Mouse (Mus musculus) liver, embryonic 16.5 days (tissue): Measurements from ENCODE around the gene A130010J15Rik. TPM values are rescaled to one million over a fixed set of nuclear protein-coding genes. Genes with fewer than 3 reads are reported as not detected.
A peak's percentile ranks its signal among the peaks of the same experiment; 100 is the strongest.

Source experiments
- ATAC-seq: fragments of 200-750 bp; cut with Nextera tagmentation; 2 replicates; pipeline ENCODE4 v1.8.0; 2017; ENCODE audit warnings: low read depth, mild to moderate bottlenecking, moderate number of reproducible peaks, moderate library complexity
- H3K27ac ChIP-seq: fragments of 300-500 bp; sonication (generic); 2 replicates; pipeline ENCODE4 v1.5.1; 2014; ENCODE audit warnings: mild to moderate bottlenecking, low read length
- H3K27me3 ChIP-seq: fragments of 300-500 bp; sonication (generic); 2 replicates; pipeline ENCODE4 v1.6.1; 2014; ENCODE audit warnings: low read depth, low read length, mixed read lengths; ENCODE audit not compliant: control insufficient read depth, insufficient read depth
- H3K36me3 ChIP-seq: fragments of 300-500 bp; sonication (generic); 2 replicates; pipeline ENCODE4 v1.6.1; 2014; ENCODE audit warnings: mild to moderate bottlenecking; ENCODE audit not compliant: control insufficient read depth, insufficient read depth
- H3K4me1 ChIP-seq: fragments of 300-500 bp; sonication (generic); 2 replicates; pipeline ENCODE4 v1.6.1; 2014; ENCODE audit warnings: low read depth, low read length, mixed read lengths; ENCODE audit not compliant: control insufficient read depth
- H3K4me2 ChIP-seq: fragments of 300-500 bp; sonication (generic); 2 replicates; pipeline ENCODE4 v1.6.1; 2014; ENCODE audit warnings: low read depth, low read length, mixed read lengths
- H3K4me3 ChIP-seq: fragments of 300-500 bp; sonication (generic); 2 replicates; pipeline ENCODE4 v1.5.1; 2014; ENCODE audit warnings: low read depth, mild to moderate bottlenecking, low read length
- H3K9ac ChIP-seq: fragments of 300-500 bp; sonication (generic); 2 replicates; pipeline ENCODE4 v1.6.1; 2014; ENCODE audit warnings: low read depth, low read length
- H3K9me3 ChIP-seq: fragments of 300-500 bp; sonication (generic); replicated peaks from 2 replicates; pipeline ENCODE4 v1.6.1; 2016; ENCODE audit warnings: low read length; ENCODE audit not compliant: control insufficient read depth
- WGBS: fragments of 180-500 bp; shearing (Covaris S2); extraction: QIAGEN DNeasy Blood & Tissue Kit; methylation state at CpG from one replicate; pipeline ENCODE4 v1.1.7; 2014; ENCODE audit not compliant: insufficient replicate concordance; 5-methylcytosine and 5-hydroxymethylcytosine counted together
- polyA plus RNA-seq: library from polyadenylated mRNA; unstranded; fragments of >200 nt; fragmentation: Nextera tagmentation; extraction: Ambion mirVana; gene quantifications from 2 replicates; pipeline ENCODE4 v1.2.1, GENCODE M21; 2015

Gene A130010J15Rik
- polyA plus RNA-seq, 1 experiment from 2014 or later = 4.0 TPM

DNA sequence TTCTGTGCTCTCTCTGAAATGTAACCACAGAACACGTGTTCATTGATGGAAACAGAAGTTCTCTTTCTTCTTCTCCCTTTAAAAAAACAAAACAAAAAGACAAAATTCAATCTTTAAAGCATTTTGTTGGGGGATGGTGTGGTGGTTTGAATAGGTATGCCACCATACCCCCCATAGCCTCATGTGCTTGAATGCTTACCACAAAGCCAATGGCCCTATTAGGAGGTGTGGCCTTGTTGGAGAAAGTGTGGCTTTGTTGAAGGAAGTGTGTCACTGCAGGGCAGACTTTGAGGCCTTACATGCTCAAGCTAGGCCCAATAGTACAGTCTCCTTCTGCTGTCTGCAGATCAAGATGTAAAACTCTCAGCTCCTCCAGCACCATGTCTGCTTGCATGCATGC is 21.4 kb upstream of the A130010J15Rik start:
- no peaks in the 10 kb centered on the region for H3K4me1 ChIP-seq
- no peak for ATAC-seq
- 24% methylated on average over 1 of the region's 1 CpGs for WGBS
- no peak overlapping the region for H3K27ac ChIP-seq
- no peaks in the 10 kb centered on the region for H3K9me3 ChIP-seq
- H3K36me3 ChIP-seq = no peaks in the 10 kb centered on the region
- H3K4me2 ChIP-seq = no peak overlapping the region
- H3K9ac ChIP-seq = no peak overlapping the region
- H3K27me3 ChIP-seq = peaks cover 3% of the 10 kb centered on the region
- no peak overlapping the region for H3K4me3 ChIP-seq

DNA sequence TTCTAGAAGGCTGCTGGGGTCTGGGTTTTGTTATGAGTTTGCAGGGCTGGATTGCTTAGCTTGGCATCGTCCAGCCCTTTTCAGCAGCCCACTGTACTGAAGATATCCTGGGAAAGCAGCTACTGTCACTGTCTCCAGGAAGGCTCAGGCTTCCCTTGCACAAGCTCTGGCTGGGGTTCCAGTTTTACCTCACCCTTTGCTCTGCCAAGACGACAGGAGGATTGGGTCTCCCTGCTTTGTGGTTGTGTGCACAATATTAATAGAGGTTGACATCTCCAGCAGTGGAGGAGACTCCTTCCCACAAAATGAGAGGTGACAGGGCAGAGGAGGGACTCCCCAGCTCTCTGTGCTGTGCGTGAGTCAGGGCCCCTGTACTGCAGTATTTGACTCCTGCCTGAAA is 18.6 kb upstream of the A130010J15Rik start:
- Histone ChIP-seq H3K27ac (no peak overlapping the region), H3K4me3 (no peak overlapping the region), H3K36me3 (no peaks in the 10 kb centered on the region), H3K27me3 (peaks cover 23% of the 10 kb centered on the region), H3K9ac (no peak overlapping the region), H3K4me1 (peaks cover 10% of the 10 kb centered on the region), H3K9me3 (no peaks in the 10 kb centered on the region), H3K4me2 (no peak overlapping the region)
- 51% methylated on average over 3 of the region's 3 CpGs for WGBS
- no peak for ATAC-seq

DNA sequence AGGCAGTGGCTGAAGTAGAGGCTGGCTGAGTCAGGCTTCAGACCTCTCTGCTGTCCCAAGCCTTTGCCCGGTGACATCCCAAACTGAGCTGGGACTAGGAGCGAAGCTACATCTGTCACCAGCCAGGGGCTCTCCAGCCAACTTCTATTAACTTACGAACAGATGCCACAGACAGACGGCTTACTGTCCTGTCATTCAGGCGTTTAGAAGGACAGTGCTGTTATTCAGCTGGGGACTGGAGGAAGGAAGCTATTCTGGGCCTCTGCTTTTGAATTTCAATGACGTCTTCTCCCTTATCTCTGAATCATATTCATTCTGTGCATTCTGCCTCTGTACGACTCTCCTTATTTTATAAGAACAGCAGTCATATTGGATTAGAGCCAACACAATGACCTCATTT is 16.7 kb upstream of the A130010J15Rik start:
- Histone ChIP-seq H3K27me3 (peaks cover 23% of the 10 kb centered on the region), H3K9ac (no peak overlapping the region), H3K4me3 (no peak overlapping the region), H3K9me3 (no peaks in the 10 kb centered on the region), H3K4me2 (no peak overlapping the region), H3K36me3 (no peaks in the 10 kb centered on the region), H3K4me1 (peaks cover 10% of the 10 kb centered on the region), H3K27ac (no peak overlapping the region)
- no peak for ATAC-seq
- 31% methylated on average over 7 of the region's 7 CpGs for WGBS

DNA sequence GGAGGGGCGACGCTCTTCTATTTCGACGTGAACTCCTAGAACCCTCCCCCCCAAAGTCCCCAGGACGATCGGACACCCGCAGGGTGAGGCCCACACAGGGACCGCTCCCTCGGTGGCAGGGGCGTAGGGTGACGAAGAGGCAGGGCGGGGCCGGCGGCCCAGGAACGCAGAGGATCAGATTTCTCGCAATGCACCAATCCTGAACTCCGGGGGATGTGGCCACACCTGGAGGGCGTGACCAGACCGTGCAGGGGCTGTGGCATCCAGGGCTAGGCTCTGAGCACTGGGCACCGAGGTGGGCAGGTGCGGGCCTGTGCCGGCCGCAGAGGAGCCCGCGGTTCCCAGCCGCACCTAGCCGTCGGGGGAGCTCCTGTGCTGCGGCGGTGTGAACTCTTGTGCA is 15.0 kb upstream of the A130010J15Rik start, which contains the start of gene Irf6:
Irf6 (plus strand) TSS at position 240 of the 400 bp plus-strand sequence.
- peak; percentile 90 for ATAC-seq
- peak within 1 kb of the TSS; percentile 34; the same call in 1 of the 2 replicates for H3K9ac ChIP-seq
- peak within 1 kb of the TSS; percentile 54 for H3K4me3 ChIP-seq
- H3K4me1 ChIP-seq = peaks cover 10% of the 10 kb centered on the region
- no peak within 1 kb of the TSS for H3K27ac ChIP-seq
- H3K27me3 ChIP-seq = peaks cover 23% of the 10 kb centered on the region
- WGBS = 3% methylated on average over 30 of the region's 30 CpGs
- no peaks in the 10 kb centered on the region for H3K36me3 ChIP-seq
- no peaks in the 10 kb centered on the region for H3K9me3 ChIP-seq
- peak within 1 kb of the TSS; percentile 51 for H3K4me2 ChIP-seq

DNA sequence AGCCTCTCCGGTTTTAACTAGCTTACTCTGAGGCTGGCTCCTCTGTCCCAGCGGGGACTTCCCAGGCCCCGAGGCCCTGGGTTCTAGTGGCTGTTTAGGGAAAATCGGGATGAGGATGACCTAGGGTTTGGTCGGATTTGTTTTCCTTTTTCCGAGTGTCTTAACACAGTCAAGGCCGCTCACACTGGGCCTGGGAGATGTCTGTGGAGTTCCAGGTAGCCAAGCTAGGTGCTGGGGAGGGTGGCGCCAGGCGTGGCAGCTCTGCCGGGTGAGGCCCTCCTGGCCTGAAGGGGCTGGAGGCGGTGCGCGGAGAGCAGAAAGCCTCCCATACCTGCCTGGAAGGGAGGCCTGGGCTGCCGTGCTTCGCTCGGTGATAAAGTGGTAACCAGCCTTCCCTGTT is 14.3 kb upstream of the A130010J15Rik start:
- H3K4me2 ChIP-seq = peak overlapping the region; percentile 51
- ATAC-seq = no peak
- peaks cover 23% of the 10 kb centered on the region for H3K27me3 ChIP-seq
- peaks cover 10% of the 10 kb centered on the region for H3K4me1 ChIP-seq
- H3K27ac ChIP-seq = no peak overlapping the region
- peak overlapping the region; percentile 54 for H3K4me3 ChIP-seq
- peak overlapping the region; percentile 34; the same call in 1 of the 2 replicates for H3K9ac ChIP-seq
- H3K9me3 ChIP-seq = no peaks in the 10 kb centered on the region
- WGBS = 50% methylated on average over 16 of the region's 16 CpGs
- H3K36me3 ChIP-seq = no peaks in the 10 kb centered on the region

DNA sequence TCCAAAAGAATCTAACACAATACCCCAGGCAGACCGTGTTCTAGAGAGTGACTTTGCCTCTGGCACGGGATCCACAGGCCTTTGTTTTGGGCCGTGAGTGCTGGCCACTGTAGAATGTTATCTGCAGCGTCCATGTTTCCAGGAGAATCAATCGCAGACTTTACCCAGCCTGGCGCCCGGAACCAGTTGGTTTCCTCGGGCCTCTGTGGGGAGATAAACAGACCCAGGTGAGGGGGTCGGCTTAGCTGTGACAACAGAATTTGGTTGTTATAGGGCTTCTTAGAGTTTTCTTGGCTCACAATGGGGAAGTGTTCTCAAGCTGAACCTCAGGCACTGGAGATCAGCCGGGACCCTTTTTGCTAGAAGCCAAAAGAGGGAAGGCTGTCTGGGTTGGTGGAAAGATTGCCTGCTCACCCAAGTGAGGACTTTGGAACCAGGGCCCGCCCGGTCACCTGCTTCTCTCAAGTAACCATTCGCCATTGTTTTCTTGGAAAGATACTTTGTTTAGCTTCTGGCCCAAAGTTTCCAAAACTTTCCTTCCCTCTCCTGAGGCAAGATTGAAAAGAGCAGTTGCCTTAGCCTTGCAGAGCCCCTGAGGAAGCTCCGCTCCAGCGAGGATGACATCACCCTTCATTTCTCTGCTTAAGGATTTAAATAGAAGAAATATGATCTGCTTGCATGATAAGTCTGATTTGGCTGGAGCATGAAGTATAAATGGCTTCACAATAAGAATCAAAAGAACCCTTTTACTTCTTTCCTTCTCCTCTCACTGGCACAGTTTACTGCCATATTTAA is 11.3 kb upstream of the A130010J15Rik start:
- peaks cover 20% of the 10 kb centered on the region for H3K27me3 ChIP-seq
- ATAC-seq = peak; percentile 5; the same call in 1 of the 2 replicates
- no peak overlapping the region for H3K4me3 ChIP-seq
- H3K4me1 ChIP-seq = peaks cover 22% of the 10 kb centered on the region
- 22% methylated on average over 15 of the region's 15 CpGs for WGBS
- H3K9me3 ChIP-seq = no peaks in the 10 kb centered on the region
- H3K9ac ChIP-seq = no peak overlapping the region
- no peaks in the 10 kb centered on the region for H3K36me3 ChIP-seq
- peak overlapping the region; percentile 16; the same call in 1 of the 2 replicates for H3K27ac ChIP-seq
- H3K4me2 ChIP-seq = peak overlapping the region; percentile 10; the same call in 1 of the 2 replicates

DNA sequence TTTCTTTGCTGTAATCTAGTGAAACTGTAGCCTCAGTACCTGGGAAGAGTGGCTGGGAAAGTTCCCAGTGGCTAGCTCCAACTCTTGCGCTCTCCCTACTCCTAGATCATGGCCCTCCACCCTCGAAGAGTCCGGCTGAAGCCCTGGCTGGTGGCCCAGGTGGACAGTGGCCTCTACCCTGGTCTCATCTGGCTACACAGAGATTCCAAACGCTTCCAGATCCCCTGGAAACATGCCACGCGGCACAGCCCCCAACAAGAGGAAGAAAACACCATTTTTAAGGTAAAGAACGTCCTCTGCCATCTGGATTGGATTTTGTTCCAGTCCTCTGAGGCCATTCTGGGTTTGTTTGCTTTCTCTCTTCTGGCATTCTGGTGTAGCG is 10.7 kb upstream of the A130010J15Rik start:
- H3K4me3 ChIP-seq = no peak overlapping the region
- WGBS = 68% methylated on average over 8 of the region's 8 CpGs
- no peaks in the 10 kb centered on the region for H3K9me3 ChIP-seq
- H3K27ac ChIP-seq = no peak overlapping the region
- ATAC-seq = no peak
- H3K4me2 ChIP-seq = no peak overlapping the region
- H3K27me3 ChIP-seq = peaks cover 18% of the 10 kb centered on the region
- H3K4me1 ChIP-seq = peaks cover 22% of the 10 kb centered on the region
- H3K9ac ChIP-seq = no peak overlapping the region
- no peaks in the 10 kb centered on the region for H3K36me3 ChIP-seq

DNA sequence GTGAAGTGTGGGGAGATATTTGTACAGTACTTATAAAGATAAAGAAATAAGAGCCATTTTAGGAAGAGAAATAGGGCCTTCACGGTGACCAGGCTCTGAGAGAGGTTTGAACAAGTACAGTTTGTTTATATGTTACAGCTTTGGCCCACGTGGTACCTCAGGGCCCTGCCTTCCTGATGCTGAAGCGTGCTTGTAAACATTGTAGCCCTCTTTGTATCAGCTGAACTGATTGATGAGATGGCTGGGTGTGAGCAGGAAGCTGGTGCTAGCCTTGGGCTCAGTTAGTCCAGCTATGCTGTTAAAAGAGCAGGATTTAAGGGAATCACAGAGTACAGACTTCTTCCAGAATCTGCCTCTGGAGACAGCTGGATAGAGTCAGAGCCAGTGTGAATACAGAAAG is 8.7 kb upstream of the A130010J15Rik start:
- Histone ChIP-seq H3K4me1 (peaks cover 12% of the 10 kb centered on the region), H3K36me3 (no peaks in the 10 kb centered on the region), H3K4me3 (no peak overlapping the region), H3K9me3 (no peaks in the 10 kb centered on the region), H3K4me2 (no peak overlapping the region), H3K27me3 (peaks cover under 1% of the 10 kb centered on the region), H3K9ac (no peak overlapping the region), H3K27ac (no peak overlapping the region)
- 36% methylated on average over 3 of the region's 3 CpGs for WGBS
- no peak for ATAC-seq

DNA sequence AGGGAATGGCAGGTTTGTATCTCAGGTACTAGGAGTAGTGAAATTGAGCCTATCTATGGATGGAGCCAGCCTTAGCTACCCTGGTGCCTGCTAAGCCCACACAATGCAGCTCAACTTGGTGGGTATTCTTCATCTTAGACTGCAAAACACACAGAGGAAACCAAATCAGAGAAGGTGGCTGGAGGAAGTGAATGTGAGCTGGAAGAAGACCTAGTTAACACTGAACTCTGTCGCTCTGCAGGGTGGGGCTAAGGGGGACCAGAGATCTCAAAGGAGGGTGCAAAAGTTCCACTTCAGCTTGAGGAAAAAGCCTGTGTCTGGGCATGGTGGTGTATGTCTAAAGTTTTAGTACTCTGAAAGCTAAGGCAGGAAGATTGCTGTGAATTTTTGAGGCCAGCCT is 8.2 kb upstream of the A130010J15Rik start:
- H3K27me3 ChIP-seq = no peaks in the 10 kb centered on the region
- ATAC-seq = no peak
- no peaks in the 10 kb centered on the region for H3K9me3 ChIP-seq
- H3K9ac ChIP-seq = no peak overlapping the region
- H3K4me3 ChIP-seq = no peak overlapping the region
- H3K4me1 ChIP-seq = peaks cover 12% of the 10 kb centered on the region
- H3K27ac ChIP-seq = no peak overlapping the region
- peak overlapping the region; percentile 49; the same call in 1 of the 2 replicates for H3K4me2 ChIP-seq
- 25% methylated on average over 1 of the region's 1 CpGs for WGBS
- H3K36me3 ChIP-seq = no peaks in the 10 kb centered on the region
